Comparison of ENCODE assay signal across 8 mouse cellular contexts in genomic region chr2:34645851-34646540, GRCm38 (mm10).
DNase-seq lines count a peak whose midpoint lies in the region; ATAC-seq lines count a peak whose summit lies in the region.

No protein-coding gene starts in this region.

- 0 out of 2 replicates have a peak, but pooled peaks cover 2% of the 10 kb centered on the region for H3K9me3 ChIP-seq in embryonic facial prominence, embryonic 14.5 days (ENCODE audit: control insufficient read depth, low read length)
- H3K9me3 ChIP-seq in heart, embryonic 12.5 days (replicated peaks) = no peaks in the 10 kb centered on the region
- H3K9me3 ChIP-seq in kidney, embryonic 15.5 days (replicated peaks) = no peaks in the 10 kb centered on the region

- no peaks in the 10 kb centered on the region for H3K36me3 ChIP-seq in embryonic facial prominence, embryonic 14.5 days (ENCODE audit: control insufficient read depth, insufficient read depth, low read length)
- no peaks in the 10 kb centered on the region for H3K36me3 ChIP-seq in heart, embryonic 12.5 days
- no peaks in the 10 kb centered on the region for H3K36me3 ChIP-seq in kidney, embryonic 15.5 days

- no peaks in the 10 kb centered on the region for H3K27me3 ChIP-seq in embryonic facial prominence, embryonic 14.5 days (replicated peaks; ENCODE audit: control insufficient read depth, insufficient read depth, low read length)
- H3K27me3 ChIP-seq in heart, embryonic 12.5 days (replicated peaks) = no peaks in the 10 kb centered on the region
- H3K27me3 ChIP-seq in kidney, embryonic 15.5 days = no peaks in the 10 kb centered on the region

- 17% methylated on average over 17 of the region's 21 CpGs for WGBS in embryonic facial prominence, embryonic 14.5 days
- 4% methylated on average over 21 of the region's 21 CpGs for WGBS in heart, embryonic 12.5 days
- 11% methylated on average over 21 of the region's 21 CpGs for WGBS in kidney, embryonic 15.5 days

- H3K4me1 ChIP-seq in embryonic facial prominence, embryonic 14.5 days (ENCODE audit: control insufficient read depth, insufficient read depth, low read length) = peaks cover 9% of the 10 kb centered on the region
- peaks cover 9% of the 10 kb centered on the region for H3K4me1 ChIP-seq in heart, embryonic 12.5 days (replicated peaks)
- peaks cover 23% of the 10 kb centered on the region for H3K4me1 ChIP-seq in kidney, embryonic 15.5 days

- peak overlapping the region; percentile 69 for H3K4me2 ChIP-seq in embryonic facial prominence, embryonic 14.5 days (ENCODE audit: low read depth, low read length)
- peak overlapping the region; percentile 78 for H3K4me2 ChIP-seq in heart, embryonic 12.5 days
- H3K4me2 ChIP-seq in kidney, embryonic 15.5 days = peak overlapping the region; percentile 87

- peak overlapping the region; percentile 50 for H3K9ac ChIP-seq in embryonic facial prominence, embryonic 14.5 days (ENCODE audit: low read depth, low read length)
- H3K9ac ChIP-seq in heart, embryonic 12.5 days = peak overlapping the region; percentile 64
- H3K9ac ChIP-seq in kidney, embryonic 15.5 days = peak overlapping the region; percentile 15

- ATAC-seq in embryonic facial prominence, embryonic 14.5 days (ENCODE audit: low read depth) = peak; percentile 92
- peak; percentile 92 for ATAC-seq in heart, embryonic 12.5 days (ENCODE audit: insufficient number of reproducible peaks, low FRiP score)
- peak; percentile 88 for ATAC-seq in kidney, embryonic 15.5 days (replicated peaks; ENCODE audit: low FRiP score)

- H3K27ac ChIP-seq in embryonic facial prominence, embryonic 14.5 days (replicated peaks; ENCODE audit: low read depth, low read length) = no peak overlapping the region
- H3K27ac ChIP-seq in heart, embryonic 12.5 days (ENCODE audit: poor library complexity, severe bottlenecking) = 0 out of 2 replicates have a peak overlapping the region, but pooled peaks have one; percentile 20
- H3K27ac ChIP-seq in kidney, embryonic 15.5 days = no peak overlapping the region

- H3K4me3 ChIP-seq in embryonic facial prominence, embryonic 14.5 days (ENCODE audit: low read depth, low read length) = peak overlapping the region; percentile 38
- H3K4me3 ChIP-seq in heart, embryonic 12.5 days = peak overlapping the region; percentile 53
- H3K4me3 ChIP-seq in kidney, embryonic 15.5 days (replicated peaks) = peak overlapping the region; percentile 49

- DNase-seq in B cell, adult 2 months = peak; percentile 92 to 95
- peak; percentile 81 for DNase-seq in T-cell, adult 2 months (ENCODE audit: low spot score)
- DNase-seq in embryonic facial prominence, embryonic 14.5 days (ENCODE audit: low spot score) = peak; percentile 19
- DNase-seq in lung, postnatal 25 days (ENCODE audit: low spot score) = peak; percentile 76
- peak; percentile 80 for DNase-seq in retina, postnatal 1 day
- DNase-seq in yolk sac, embryonic 10.5 days (ENCODE audit: low spot score) = peak; percentile 86

Comparison
In these comparisons a context has a peak if more than half of its experiments do, and no peak if none do; other contexts are left out.
1. DNase-seq: peak in every context shown above with its lines; median percentile 94 in B cell, adult 2 months; 86 in yolk sac, embryonic 10.5 days; 81 in T-cell, adult 2 months; 80 in retina, postnatal 1 day; 76 in lung, postnatal 25 days; 19 in embryonic facial prominence, embryonic 14.5 days.